Mouse (Mus musculus) heart, embryonic 14.5 days (tissue): ENCODE measurements around the gene Ndufv3. TPM values are rescaled to one million over a fixed set of nuclear protein-coding genes. Genes with fewer than 3 reads are reported as not detected.
"Not testable (repeated sequence)": the region's sequence is repeated elsewhere in the genome, so short reads cannot be mapped to it uniquely, and the experiment has no call there.

ENCODE experiments used
- ATAC-seq: fragments of 200-750 bp; cut with Nextera tagmentation; 2 replicates; pipeline ENCODE4 v1.8.0; 2017; ENCODE audit warnings: low read depth, moderate TSS enrichment; ENCODE audit not compliant: insufficient number of reproducible peaks, insufficient read depth, low FRiP score
- H3K27ac ChIP-seq, 2 experiments: fragments of 200-500 bp in 1 of 2; fragments of 300-500 bp in 1 of 2; sonication (generic) in 1 of 2; replicated peaks in 1 of 2; 2 replicates each; pipeline ENCODE4 v1.5.1; 2012 to 2014; ENCODE audit warnings: low read depth in 2 of 2, low read length in 2 of 2, control low read depth in 1 of 2, mild to moderate bottlenecking in 1 of 2, mixed read lengths in 1 of 2; ENCODE audit not compliant: control insufficient read depth in 1 of 2, insufficient read depth in 1 of 2
- H3K27me3 ChIP-seq: fragments of 300-500 bp; sonication (generic); 2 replicates; pipeline ENCODE4 v1.6.1; 2014; ENCODE audit warnings: mild to moderate bottlenecking, low read length, control low read depth; ENCODE audit not compliant: control insufficient read depth, insufficient read depth
- H3K36me3 ChIP-seq: fragments of 300-500 bp; sonication (generic); 2 replicates; pipeline ENCODE4 v1.6.1; 2014; ENCODE audit warnings: mild to moderate bottlenecking, control low read depth, low read length, mixed read lengths; ENCODE audit not compliant: control insufficient read depth, insufficient read depth
- H3K4me1 ChIP-seq, 2 experiments: fragments of 200-500 bp in 1 of 2; fragments of 300-500 bp in 1 of 2; sonication (generic) in 1 of 2; 2 replicates each; pipeline ENCODE4 v1.6.1; 2012 to 2014; ENCODE audit warnings: low read length in 2 of 2, control low read depth in 1 of 2, mixed read lengths in 1 of 2; ENCODE audit not compliant: control insufficient read depth in 2 of 2, insufficient read depth in 2 of 2
- H3K4me2 ChIP-seq: fragments of 300-500 bp; sonication (generic); 2 replicates; pipeline ENCODE4 v1.6.1; 2014; ENCODE audit warnings: mild to moderate bottlenecking, low read length
- H3K4me3 ChIP-seq, 2 experiments: fragments of 200-500 bp in 1 of 2; fragments of 300-500 bp in 1 of 2; sonication (generic) in 1 of 2; 2 replicates each; pipeline ENCODE4 v1.5.1; 2012 to 2014; ENCODE audit warnings: low read length in 2 of 2, mild to moderate bottlenecking in 2 of 2, control low read depth in 1 of 2, low read depth in 1 of 2, moderate library complexity in 1 of 2; ENCODE audit not compliant: control insufficient read depth in 1 of 2, insufficient read depth in 1 of 2
- H3K9ac ChIP-seq: fragments of 300-500 bp; sonication (generic); 2 replicates; pipeline ENCODE4 v1.6.1; 2014; ENCODE audit warnings: mild to moderate bottlenecking, low read length
- H3K9me3 ChIP-seq: fragments of 300-500 bp; sonication (generic); 2 replicates; pipeline ENCODE4 v1.6.1; 2016; ENCODE audit warnings: low read length, control low read depth; ENCODE audit not compliant: control insufficient read depth
- WGBS: fragments of 180-500 bp; shearing (Covaris S2); extraction: QIAGEN DNeasy Blood & Tissue Kit; methylation state at CpG from one replicate; pipeline ENCODE4 v1.1.7; 2014; 5-methylcytosine and 5-hydroxymethylcytosine counted together
- polyA plus RNA-seq: library from polyadenylated mRNA; unstranded; fragments of >200 nt; fragmentation: Nextera tagmentation; extraction: Ambion mirVana; gene quantifications from 2 replicates; pipeline ENCODE4 v1.2.1, GENCODE M21; 2014

The Ndufv3 gene
- polyA plus RNA-seq, 1 experiment from 2014 or later, result 805 TPM

- Histone ChIP-seq H3K4me2 (no peak overlapping the region), H3K9ac (no peak overlapping the region), H3K4me3 (no peak overlapping the region), H3K36me3 (no peaks in the 10 kb centered on the region), H3K9me3 (no peaks in the 10 kb centered on the region), H3K27ac (no peak overlapping the region), H3K27me3 (no peaks in the 10 kb centered on the region), H3K4me1 (peaks cover 0 to 7% of the 10 kb centered on the region in 2 experiments; a peak in 2 of 4 replicates)
- no peak for ATAC-seq
- 41% methylated on average over 6 of the region's 6 CpGs for WGBS
Measured at GRCm38 (mm10) chr17:31541460-31541831, 21.5 kb downstream of the Ndufv3 start.

- 6% methylated on average over 6 of the region's 6 CpGs for WGBS
- Histone ChIP-seq H3K9me3 (no peaks in the 10 kb centered on the region), H3K4me2 (no peak overlapping the region), H3K27ac (no peak overlapping the region), H3K9ac (no peak overlapping the region), H3K36me3 (no peaks in the 10 kb centered on the region), H3K4me1 (peaks cover 0 to 7% of the 10 kb centered on the region in 2 experiments; a peak in 2 of 4 replicates), H3K4me3 (no peak overlapping the region), H3K27me3 (no peaks in the 10 kb centered on the region)
- ATAC-seq, result no peak
Measured at GRCm38 (mm10) chr17:31543574-31543973, 23.7 kb downstream of the Ndufv3 start.

- no peaks in the 10 kb centered on the region for H3K36me3 ChIP-seq
- no peak overlapping the region for H3K27ac ChIP-seq
- ATAC-seq, result no peak
- H3K4me1 ChIP-seq, result peaks cover 4 to 7% of the 10 kb centered on the region in 2 experiments; a peak in 3 of 4 replicates
- no peak overlapping the region for H3K9ac ChIP-seq
- no peaks in the 10 kb centered on the region for H3K27me3 ChIP-seq
- 85% methylated on average over 9 of the region's 9 CpGs for WGBS
- H3K9me3 ChIP-seq, result no peaks in the 10 kb centered on the region
- H3K4me3 ChIP-seq, result no peak overlapping the region
- no peak overlapping the region for H3K4me2 ChIP-seq
Measured at GRCm38 (mm10) chr17:31546444-31547196, 26.7 kb downstream of the Ndufv3 start.

GRCm38 (mm10) chr17:31547974-31548373 lies 28.1 kb downstream of the Ndufv3 start:
- no peaks in the 10 kb centered on the region for H3K36me3 ChIP-seq
- no peak overlapping the region for H3K9ac ChIP-seq
- WGBS, result 75% methylated on average over 3 of the region's 3 CpGs
- no peak overlapping the region for H3K27ac ChIP-seq
- no peak for ATAC-seq
- H3K9me3 ChIP-seq, result no peaks in the 10 kb centered on the region
- no peak overlapping the region for H3K4me3 ChIP-seq
- H3K27me3 ChIP-seq, result no peaks in the 10 kb centered on the region
- H3K4me2 ChIP-seq, result no peak overlapping the region
- peaks cover 4 to 7% of the 10 kb centered on the region in 2 experiments; a peak in 3 of 4 replicates for H3K4me1 ChIP-seq

- H3K9ac ChIP-seq, result no peak overlapping the region
- H3K4me3 ChIP-seq, result no peak overlapping the region
- H3K27me3 ChIP-seq, result no peaks in the 10 kb centered on the region
- no peak for ATAC-seq
- no peaks in the 10 kb centered on the region for H3K36me3 ChIP-seq
- H3K9me3 ChIP-seq, result no peaks in the 10 kb centered on the region
- H3K27ac ChIP-seq, result 0 out of 4 replicates have a peak overlapping the region, but pooled peaks of 1 of the 2 experiments have one; percentile 5
- H3K4me2 ChIP-seq, result no peak overlapping the region
- 32% methylated on average over 8 of the region's 8 CpGs for WGBS
- peaks cover 0 to 4% of the 10 kb centered on the region in 2 experiments; a peak in 2 of 4 replicates for H3K4me1 ChIP-seq
Measured at GRCm38 (mm10) chr17:31549389-31549788, 29.5 kb downstream of the Ndufv3 start.

GRCm38 (mm10) chr17:31552601-31553000 lies 32.7 kb downstream of the Ndufv3 start:
- not testable (repeated sequence) for H3K27me3 ChIP-seq, H3K4me3 ChIP-seq, H3K36me3 ChIP-seq, H3K9ac ChIP-seq, H3K27ac ChIP-seq, H3K4me1 ChIP-seq, ATAC-seq, H3K4me2 ChIP-seq, H3K9me3 ChIP-seq
- 92% methylated on average over 23 of the region's 23 CpGs for WGBS

- H3K9ac ChIP-seq, result no peak overlapping the region
- no peak overlapping the region for H3K4me3 ChIP-seq
- no peak for ATAC-seq
- H3K27ac ChIP-seq, result no peak overlapping the region
- no peak overlapping the region for H3K4me2 ChIP-seq
- peaks cover 7% of the 10 kb centered on the region in 2 experiments; a peak in 2 of 4 replicates for H3K4me1 ChIP-seq
- H3K9me3 ChIP-seq, result no peaks in the 10 kb centered on the region
- H3K27me3 ChIP-seq, result no peaks in the 10 kb centered on the region
- WGBS, result 62% methylated on average over 4 of the region's 4 CpGs
- no peaks in the 10 kb centered on the region for H3K36me3 ChIP-seq
Measured at GRCm38 (mm10) chr17:31556253-31556652, 36.3 kb downstream of the Ndufv3 start.
